Mouse (Mus musculus) spleen, adult 10 weeks (tissue): ENCODE measurements around the gene Baz1b. TPM values are rescaled to one million over a fixed set of nuclear protein-coding genes. Genes with fewer than 3 reads are reported as not detected.

Source experiments
- polyA plus RNA-seq: library from polyadenylated mRNA; stranded (reverse); fragments of 350-450 nt; fragmentation: Illumina TruSeq; extraction: RNeasy Lipid Tissue Mini Kit (QIAGEN cat#74804); gene quantifications from one replicate; pipeline ENCODE4 v1.2.3, GENCODE M21; 2015; ENCODE audit warnings: low replicate concordance; ENCODE audit not compliant: insufficient read depth

The Baz1b gene
- 102 TPM for polyA plus RNA-seq

DNA sequence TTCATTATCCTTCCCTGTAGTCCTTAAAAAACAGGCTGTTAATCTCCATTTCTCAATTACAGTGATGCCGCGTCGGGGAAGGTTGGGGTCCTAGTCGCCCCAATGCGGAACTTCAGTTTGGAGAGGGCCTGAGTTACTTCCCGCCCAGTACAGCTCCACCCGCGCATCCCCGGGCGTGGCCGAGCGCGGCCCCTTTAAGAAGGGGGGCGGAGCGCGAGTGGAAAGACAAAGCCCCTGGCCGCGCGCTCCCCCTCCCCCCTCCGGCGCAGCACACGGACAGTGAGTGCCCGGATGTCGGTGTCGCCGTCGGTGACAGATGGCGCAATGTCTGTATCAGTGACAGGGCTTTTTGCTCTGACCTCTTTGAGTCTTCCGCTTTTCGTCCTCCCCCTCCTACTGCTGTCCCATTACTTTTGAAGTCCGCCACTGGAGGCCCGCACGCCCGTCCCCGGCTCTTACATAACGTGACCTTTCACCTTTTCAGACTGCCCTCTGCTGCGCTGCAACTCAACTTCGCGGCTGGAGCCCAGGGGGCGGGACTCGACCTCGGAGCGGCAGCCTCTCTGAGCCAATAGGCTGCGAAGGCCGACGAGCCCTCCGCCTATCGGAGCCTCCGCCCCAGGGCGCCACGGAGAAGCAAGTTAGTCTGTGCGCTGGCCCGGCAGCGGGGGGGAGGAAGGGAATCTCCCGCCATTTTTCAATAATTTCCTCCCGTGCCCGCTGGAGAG is at the start of gene Baz1b:
Baz1b (plus strand) TSS at position 644 of the 728 bp plus-strand sequence.

DNA sequence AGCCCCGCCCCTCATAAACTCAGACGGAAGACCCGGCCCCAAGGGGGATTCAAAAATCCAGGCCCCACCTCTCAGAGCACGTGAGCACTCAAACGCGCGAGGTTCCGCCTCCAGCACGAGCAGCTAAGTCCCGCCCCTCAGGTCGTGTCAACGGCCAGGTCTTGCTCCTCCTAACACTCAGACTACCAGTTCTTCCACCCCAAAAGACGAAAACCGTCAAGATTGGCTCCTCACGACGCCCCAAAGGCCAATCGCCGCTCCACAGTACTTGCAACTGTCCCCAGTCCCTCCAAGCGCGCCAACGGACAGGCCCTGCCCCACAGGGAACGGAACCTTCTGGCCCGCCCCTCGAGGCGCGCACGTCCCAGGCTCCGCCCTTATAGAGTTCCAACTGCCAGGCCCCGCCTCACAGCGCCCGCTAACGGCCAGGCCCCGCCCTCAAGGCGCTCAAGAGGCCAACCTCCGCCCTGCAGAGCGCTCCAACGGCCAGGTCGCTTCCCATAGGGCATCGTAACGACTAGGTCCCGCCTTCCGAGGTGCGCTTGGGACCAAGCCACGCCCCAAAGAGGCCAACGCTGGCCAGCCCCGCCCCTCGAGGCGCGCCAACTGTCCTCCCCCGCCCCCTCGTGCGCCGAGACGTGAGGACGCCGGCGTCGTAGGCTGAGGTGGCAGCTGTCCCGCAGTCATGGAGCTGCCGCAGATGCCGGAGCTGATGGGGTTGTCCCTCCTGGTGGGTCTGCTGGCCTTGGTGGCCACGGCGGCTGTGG is 37.8 kb upstream of the Baz1b start, which contains the start of gene Tbl2:
Tbl2 (plus strand) TSS at position 605 of the 767 bp plus-strand sequence.

GRCm38 (mm10) chr5:135168063-135169062 is 18.7 kb upstream of the Baz1b start, which contains the start of gene Bcl7b:
Bcl7b (plus strand) TSS chr5:135168283.

GRCm38 (mm10) chr5:135251079-135251454 is 64.0 kb downstream of the Baz1b start, which contains the start of gene Fzd9:
Fzd9 (minus strand) TSS chr5:135251230.

Other genes with a start within 250 kb of the Baz1b start
- not detected for gene Cldn4, start 240.3 kb upstream of the Baz1b start, polyA plus RNA-seq
- gene Cldn3, start 201.1 kb upstream of the Baz1b start, polyA plus RNA-seq: not detected
- gene Abhd11, start 178.1 kb upstream of the Baz1b start, polyA plus RNA-seq: 24.8 TPM
- gene Stx1a, start 163.8 kb upstream of the Baz1b start, polyA plus RNA-seq: 1.6 TPM
- 12.8 TPM for gene Dnajc30, start 123.1 kb upstream of the Baz1b start, polyA plus RNA-seq
- gene Bud23, start 122.3 kb upstream of the Baz1b start, polyA plus RNA-seq: 30.9 TPM
- not detected for gene Vps37d, start 109.0 kb upstream of the Baz1b start, polyA plus RNA-seq
- 0.12 TPM for gene Mlxipl, start 97.4 kb upstream of the Baz1b start, polyA plus RNA-seq
- gene Tbl2, start 37.6 kb upstream of the Baz1b start, polyA plus RNA-seq: 9.8 TPM
- gene Bcl7b, start 19.0 kb upstream of the Baz1b start, polyA plus RNA-seq: 31.1 TPM
- gene Fzd9, start 64.0 kb downstream of the Baz1b start, polyA plus RNA-seq: 0.10 TPM
- gene Fkbp6, start 162.8 kb downstream of the Baz1b start, polyA plus RNA-seq: not detected
- not detected for gene Trim50, start 166.0 kb downstream of the Baz1b start, polyA plus RNA-seq
- 17.7 TPM for gene Nsun5, start 182.7 kb downstream of the Baz1b start, polyA plus RNA-seq
- gene Pom121, start 207.3 kb downstream of the Baz1b start, polyA plus RNA-seq: 14.8 TPM